11 mouse cellular contexts compared by ENCODE assay signal in the genomic region with DNA sequence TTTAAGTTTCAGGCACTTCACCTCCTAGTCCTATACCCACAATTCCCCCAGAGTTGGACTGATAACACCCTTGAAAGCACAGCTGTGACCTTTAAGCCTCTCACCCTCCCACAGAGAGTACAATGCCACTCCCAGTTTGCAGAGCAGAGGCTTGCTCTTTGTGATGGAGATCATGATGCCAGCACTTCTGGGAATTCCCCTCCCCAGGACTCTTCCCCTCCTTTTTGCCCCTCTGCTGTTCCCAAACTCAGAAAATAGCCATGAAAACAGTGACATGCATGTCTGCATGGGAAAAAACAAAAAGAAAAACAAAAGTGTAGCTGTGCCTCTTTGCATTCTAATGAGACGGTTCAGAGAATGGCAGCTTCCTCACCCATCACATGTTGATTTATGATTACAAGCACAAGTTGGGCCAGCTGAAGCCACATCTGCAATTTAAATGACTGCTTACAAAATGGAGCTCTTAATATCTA.
DNase-seq lines count a peak whose midpoint lies in the region; ATAC-seq and TF ChIP-seq lines count a peak whose summit lies in the region.
"Had no signal": no experiment of that assay in that cellular context is flagged by ENCODE, and none has a peak within 500 bp of the region (broad histone marks: within the 10 kb centered on the region; RNA-seq: fewer than 3 reads in every experiment).

No protein-coding gene starts in this region.

- peak; percentile 66 for DNase-seq in CH12.LX (ENCODE audit: extremely low read depth)
- DNase-seq in ES-CJ7 (ENCODE audit: low read depth, low spot score) = peak; percentile 98
- no peak for DNase-seq in forebrain, embryonic 11.5 days (ENCODE audit: low spot score)
- DNase-seq in liver = no peak
- DNase-seq in retina, postnatal 1 day = no peak
- no peak for DNase-seq in testis, postnatal 10 days (ENCODE audit: low spot score)
- DNase-seq: left cerebral cortex, postnatal 4 days; lung, embryonic 14.5 days had no signal

- no peaks in the 10 kb centered on the region for H3K79me2 ChIP-seq in CH12.LX (replicated peaks; ENCODE audit: control insufficient read depth, extremely low read depth, insufficient read depth, poor library complexity, severe bottlenecking)

- peaks cover 0 to 19% of the 10 kb centered on the region in 2 experiments; a peak in 1 of 4 replicates for H3K4me1 ChIP-seq in CH12.LX (ENCODE audit: control insufficient read depth in 1 of 2, insufficient read depth in 2 of 2)
- H3K4me1 ChIP-seq in forebrain, embryonic 11.5 days (replicated peaks; ENCODE audit: control insufficient read depth, insufficient read depth, low read length) = no peaks in the 10 kb centered on the region; the same call in 1 of the 2 replicates
- H3K4me1 ChIP-seq in midbrain, embryonic 12.5 days = peaks cover 15% of the 10 kb centered on the region

- H3K27ac ChIP-seq in CH12.LX (ENCODE audit: insufficient read depth, low read depth) = no peak overlapping the region
- no peak overlapping the region for H3K27ac ChIP-seq in forebrain, embryonic 11.5 days (ENCODE audit: low read depth, low read length)
- H3K27ac ChIP-seq in midbrain, embryonic 12.5 days (replicated peaks) = 0 out of 2 replicates have a peak overlapping the region, but pooled peaks have one; percentile 27
- H3K27ac ChIP-seq: heart, embryonic 10.5 days had no signal

- 40% methylated on average over 1 of the region's 1 CpGs for WGBS in forebrain, embryonic 11.5 days
- 36% methylated on average over 1 of the region's 1 CpGs for WGBS in midbrain, embryonic 12.5 days

- peak; percentile 84 for ATAC-seq in forebrain, embryonic 11.5 days (replicated peaks; ENCODE audit: low FRiP score)
- peak; percentile 95 for ATAC-seq in midbrain, embryonic 12.5 days (ENCODE audit: low FRiP score, low read depth)

- TF ChIP-seq CTCF in CH12.LX (conservative IDR thresholded peaks at IDR 0.05 in 1 of 2, IDR thresholded peaks at IDR 0.05 in 1 of 2; ENCODE audit: low read depth in 2 of 2, low read length in 2 of 2) = no peak

- TF ChIP-seq EP300 in CH12.LX (IDR thresholded peaks at IDR 0.05; ENCODE audit: low read length) = no peak

- H3K4me2 ChIP-seq in CH12.LX (ENCODE audit: insufficient read depth, low read depth, poor library complexity, severe bottlenecking) = no peak overlapping the region
- no peak overlapping the region for H3K4me2 ChIP-seq in forebrain, embryonic 11.5 days (ENCODE audit: low read depth, low read length, severe bottlenecking)
- no peak overlapping the region for H3K4me2 ChIP-seq in midbrain, embryonic 12.5 days (replicated peaks)
- H3K4me2 ChIP-seq: lung, embryonic 14.5 days had no signal

- no peaks in the 10 kb centered on the region for H3K27me3 ChIP-seq in CH12.LX (replicated peaks)
- H3K27me3 ChIP-seq in forebrain, embryonic 11.5 days (ENCODE audit: control insufficient read depth, insufficient read depth, low read length) = no peaks in the 10 kb centered on the region
- H3K27me3 ChIP-seq in midbrain, embryonic 12.5 days = no peaks in the 10 kb centered on the region

- H3K9me3 ChIP-seq in CH12.LX (replicated peaks; ENCODE audit: low read length) = no peaks in the 10 kb centered on the region
- H3K9me3 ChIP-seq in forebrain, embryonic 11.5 days (ENCODE audit: control insufficient read depth, low read length) = no peaks in the 10 kb centered on the region
- H3K9me3 ChIP-seq in midbrain, embryonic 12.5 days = no peaks in the 10 kb centered on the region
- H3K9me3 ChIP-seq: heart, embryonic 10.5 days had no signal

- TF ChIP-seq RAD21 in CH12.LX (IDR thresholded peaks at IDR 0.05; ENCODE audit: low read depth, low read length) = no peak

- H3K36me3 ChIP-seq in CH12.LX (replicated peaks in 1 of 2; ENCODE audit: control insufficient read depth in 1 of 2, insufficient read depth in 1 of 2, low read length in 1 of 2) = no peaks in the 10 kb centered on the region
- H3K36me3 ChIP-seq in forebrain, embryonic 11.5 days (ENCODE audit: control insufficient read depth, insufficient read depth, low read length) = no peaks in the 10 kb centered on the region
- no peaks in the 10 kb centered on the region for H3K36me3 ChIP-seq in midbrain, embryonic 12.5 days
- H3K36me3 ChIP-seq: heart, embryonic 10.5 days had no signal

- dilution Hi-C loops in CH12.LX (cut with MboI; ENCODE audit: extremely low pct_ligation_motif_present, extremely low pct_unique_long_range_greater_than_20kb, low sequenced_read_pairs) = no loop called here

- no peak for TF ChIP-seq POLR2A in CH12.LX (IDR thresholded peaks at IDR 0.05; ENCODE audit: low read depth, low read length)

- in situ Hi-C loops in CH12.LX (cut with MboI; ENCODE audit: low pct_ligation_motif_present, low pct_unique_long_range_greater_than_20kb, low sequenced_read_pairs) = no loop called here

- H3K4me3 ChIP-seq in CH12.LX (replicated peaks in 1 of 3; ENCODE audit: low read depth in 2 of 3, low read length in 2 of 3, poor library complexity in 1 of 3) = no peak overlapping the region
- no peak overlapping the region for H3K4me3 ChIP-seq in forebrain, embryonic 11.5 days (ENCODE audit: low read depth, low read length)
- no peak overlapping the region for H3K4me3 ChIP-seq in midbrain, embryonic 12.5 days
- H3K4me3 ChIP-seq: heart, embryonic 10.5 days; layer of hippocampus, adult 2 months had no signal

- H3K9ac ChIP-seq in CH12.LX (ENCODE audit: insufficient read depth, low read depth) = no peak overlapping the region
- no peak overlapping the region for H3K9ac ChIP-seq in forebrain, embryonic 11.5 days (ENCODE audit: low read length)
- no peak overlapping the region for H3K9ac ChIP-seq in midbrain, embryonic 12.5 days (replicated peaks)
- H3K9ac ChIP-seq: lung, embryonic 14.5 days had no signal

TF ChIP-seq in CH12.LX, 34 proteins besides CTCF, POLR2A, EP300 and RAD21:
- no peak for TF ChIP-seq USF1 (IDR thresholded peaks at IDR 0.05; ENCODE audit: low read depth, low read length)
- no peak for TF ChIP-seq NRF1 (IDR thresholded peaks at IDR 0.05; ENCODE audit: low read depth, low read length)
- no peak for TF ChIP-seq JUN (IDR thresholded peaks at IDR 0.05; ENCODE audit: insufficient read depth, low read depth, low read length)
- TF ChIP-seq POLR2AphosphoS2 (IDR thresholded peaks at IDR 0.05; ENCODE audit: low read depth, low read length) = no peak
- no peak for TF ChIP-seq BHLHE40 (IDR thresholded peaks at IDR 0.05; ENCODE audit: low read depth, low read length)
- no peak for TF ChIP-seq SIN3A (IDR thresholded peaks at IDR 0.05; ENCODE audit: low read length)
- TF ChIP-seq SMC3 (IDR thresholded peaks at IDR 0.05; ENCODE audit: low read depth, low read length) = no peak
- no peak for TF ChIP-seq ZKSCAN1 (IDR thresholded peaks at IDR 0.05; ENCODE audit: borderline replicate concordance, low read depth, low read length)
- TF ChIP-seq NELFE (IDR thresholded peaks at IDR 0.05; ENCODE audit: low read depth, low read length) = no peak
- TF ChIP-seq MAZ (IDR thresholded peaks at IDR 0.05; ENCODE audit: low read depth, low read length) = no peak
- TF ChIP-seq MXI1 (IDR thresholded peaks at IDR 0.05; ENCODE audit: low read depth, low read length) = no peak
- TF ChIP-seq JUND (conservative IDR thresholded peaks at IDR 0.05; ENCODE audit: low read depth, low read length) = no peak
- no peak for TF ChIP-seq HCFC1 (IDR thresholded peaks at IDR 0.05; ENCODE audit: low read depth, low read length)
- no peak for TF ChIP-seq TCF12 (IDR thresholded peaks at IDR 0.05; ENCODE audit: low read depth, low read length)
- no peak for TF ChIP-seq ELF1 (IDR thresholded peaks at IDR 0.05; ENCODE audit: low read depth, low read length)

Comparison
In these comparisons a context has a peak if more than half of its experiments do, and no peak if none do; other contexts are left out.
1. DNase-seq: peak in CH12.LX (single experiment) and ES-CJ7 (single experiment); none in forebrain, embryonic 11.5 days (single experiment), liver (single experiment), retina, postnatal 1 day (single experiment) and testis, postnatal 10 days (single experiment).